Mouse (Mus musculus): ENCODE measurements around the gene Serf1. TPM values are rescaled to one million over a fixed set of nuclear protein-coding genes. Genes with fewer than 3 reads are reported as not detected.

Gene Serf1
- total RNA-seq, 2 experiments from 2014 or later = 20.8 to 28.8 TPM

Other genes with a start within 250 kb of the Serf1 start
- gene Cartpt, start 206.9 kb upstream of the Serf1 start, total RNA-seq (2021) = under 1 TPM; 0.34 to 0.48 TPM
- gene Mccc2, start 92.4 kb upstream of the Serf1 start, total RNA-seq (2021) = 10 to 100 TPM; 26.7 to 29.5 TPM
- gene Bdp1, start 3.9 kb upstream of the Serf1 start, total RNA-seq (2021) = 10 to 100 TPM; 27.2 to 28.3 TPM
- 10 to 100 TPM; 33.0 TPM for gene Smn1, start 16.8 kb downstream of the Serf1 start, total RNA-seq (2021)
- gene Naip2, start 94.1 kb downstream of the Serf1 start, total RNA-seq (2021) = under 1 TPM; 0.24 to 0.36 TPM
- gene Naip5, start 138.3 kb downstream of the Serf1 start, total RNA-seq (2021) = under 1 TPM; 0.23 to 0.26 TPM
- under 1 TPM; 0.17 to 0.23 TPM for gene Naip6, start 209.7 kb downstream of the Serf1 start, total RNA-seq (2021)